Mouse (Mus musculus): ENCODE data around the gene Car12. TPM values are rescaled to one million over a fixed set of nuclear protein-coding genes. Genes with fewer than 3 reads are reported as not detected.

Gene Car12
- total RNA-seq (2022), result not detected

DNA sequence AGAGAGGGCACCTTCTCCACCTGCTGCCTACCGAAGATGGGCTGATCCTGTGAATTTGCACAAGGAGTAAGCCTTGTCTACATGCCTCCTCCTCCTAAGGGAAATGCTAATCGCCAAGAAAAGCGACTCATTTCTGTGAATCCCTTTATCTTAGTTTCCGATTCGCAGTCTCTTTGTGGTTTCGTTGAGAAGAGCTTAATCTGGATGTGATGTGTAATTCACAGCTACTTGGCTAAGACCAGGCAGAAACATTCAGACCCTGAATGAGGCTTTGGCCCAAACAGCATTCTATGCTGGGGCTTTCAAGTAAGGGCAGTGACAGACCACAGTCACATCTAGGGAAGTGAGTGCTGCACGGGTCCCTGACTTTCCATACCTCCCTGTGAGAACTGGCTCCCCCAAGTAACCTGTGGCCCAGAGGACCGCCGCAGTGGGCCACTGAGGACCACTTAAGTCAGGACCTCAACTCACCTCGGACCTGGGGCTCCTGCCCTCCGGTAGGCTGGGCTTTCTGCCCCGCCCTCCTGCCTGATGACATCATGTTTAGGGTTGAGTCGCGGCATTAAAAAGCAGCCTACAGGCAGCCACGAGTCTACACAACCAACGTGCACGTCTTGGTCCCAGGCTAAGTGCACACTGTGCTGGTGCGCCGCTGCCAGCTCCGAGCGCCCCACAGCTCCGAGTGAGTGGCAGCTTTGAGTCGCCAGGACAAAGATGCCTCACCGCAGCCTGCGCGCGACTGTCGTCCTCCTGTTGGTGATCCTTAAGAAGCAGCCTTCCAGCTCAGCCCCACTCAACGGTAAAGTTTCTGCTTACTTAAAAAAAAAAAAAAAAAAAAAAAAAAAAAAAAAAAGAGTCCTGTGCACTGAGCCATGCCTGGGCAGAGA, at the start of gene Car12:
Gene Car12, plus strand, starts transcription at position 552 of the 887 bp plus-strand sequence.
- no peak for DNase-seq (ENCODE audit: low spot score)

DNA sequence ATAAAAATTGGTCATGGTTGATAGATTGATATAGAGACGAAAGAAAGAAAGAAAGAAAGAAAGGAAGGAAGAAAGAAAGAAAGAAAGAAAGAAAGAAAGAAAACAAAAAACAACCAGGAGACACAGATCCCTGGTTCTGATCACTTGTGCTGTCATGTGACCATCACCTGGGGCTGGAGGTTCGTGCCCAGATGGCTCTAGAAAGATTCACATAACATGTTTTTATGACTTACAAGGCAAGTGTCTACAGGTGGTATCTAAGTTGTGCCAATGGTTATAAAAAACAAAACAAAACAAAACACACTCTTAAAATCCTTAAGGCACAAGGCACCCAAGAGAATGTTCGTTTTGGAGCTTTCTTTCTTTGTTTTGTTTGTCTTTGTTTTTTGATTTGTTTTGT, 49.7 kb upstream of the Car12 start:
- DNase-seq (ENCODE audit: low spot score), result no peak

DNA sequence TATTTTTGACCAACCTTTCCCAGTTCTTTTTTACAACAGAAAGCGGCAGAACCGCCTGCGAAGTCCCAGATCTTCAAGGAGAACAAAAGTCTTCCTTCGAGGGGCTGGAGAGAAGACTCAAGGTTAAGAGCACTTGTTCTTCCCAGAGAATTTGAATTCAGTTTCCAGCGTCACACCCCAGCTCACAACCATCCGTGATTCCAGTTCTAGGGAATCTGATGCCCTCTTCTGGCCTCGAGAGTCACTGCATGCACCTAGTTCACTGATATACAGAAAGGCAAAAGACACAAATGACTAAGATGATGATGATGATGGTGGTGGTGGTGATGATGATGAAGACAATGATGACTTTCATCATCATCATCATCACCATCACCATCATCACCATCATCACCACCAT, 48.9 kb upstream of the Car12 start:
- DNase-seq (ENCODE audit: low spot score), result no peak

DNA sequence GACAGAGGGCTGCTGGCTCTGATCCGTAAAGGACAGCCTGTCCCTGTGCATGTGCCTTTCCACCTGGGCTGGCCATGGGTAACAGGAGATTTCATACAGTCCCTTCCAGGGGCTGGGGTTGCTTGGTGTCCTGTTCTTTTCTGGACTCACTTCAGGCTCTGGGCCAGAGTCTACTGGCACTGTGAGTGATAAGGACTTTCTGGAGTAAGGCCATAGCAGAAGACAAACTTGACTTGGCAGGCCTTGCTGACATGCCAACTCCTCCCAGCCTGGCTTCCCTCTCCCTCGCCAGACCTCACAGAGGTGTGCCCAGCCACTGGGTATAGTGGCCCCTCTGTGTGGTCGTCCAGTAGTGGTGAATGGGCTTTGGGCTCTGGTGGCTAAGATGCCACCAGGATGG, 47.3 kb upstream of the Car12 start:
- DNase-seq (ENCODE audit: low spot score), result peak; percentile 64

DNA sequence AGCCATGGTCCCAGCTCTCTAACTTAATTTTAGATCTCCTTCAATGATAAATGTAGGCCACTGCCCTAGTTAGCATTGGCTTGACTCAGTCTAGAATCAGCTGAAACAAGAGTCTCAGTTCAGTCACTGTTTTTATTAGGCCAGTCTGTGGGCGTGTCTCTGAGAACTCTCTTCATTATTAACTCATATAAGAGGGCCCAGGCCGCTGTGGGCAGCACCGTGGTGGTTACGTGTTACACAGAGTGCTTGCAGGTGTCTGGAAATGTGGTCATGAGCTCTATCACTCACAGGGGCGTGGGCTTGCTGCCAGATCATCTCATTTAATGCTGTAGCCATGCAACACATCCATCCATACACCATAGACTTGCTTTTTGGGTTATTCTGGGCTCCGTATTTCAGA, 46.4 kb upstream of the Car12 start:
- DNase-seq (ENCODE audit: low spot score), result no peak

DNA sequence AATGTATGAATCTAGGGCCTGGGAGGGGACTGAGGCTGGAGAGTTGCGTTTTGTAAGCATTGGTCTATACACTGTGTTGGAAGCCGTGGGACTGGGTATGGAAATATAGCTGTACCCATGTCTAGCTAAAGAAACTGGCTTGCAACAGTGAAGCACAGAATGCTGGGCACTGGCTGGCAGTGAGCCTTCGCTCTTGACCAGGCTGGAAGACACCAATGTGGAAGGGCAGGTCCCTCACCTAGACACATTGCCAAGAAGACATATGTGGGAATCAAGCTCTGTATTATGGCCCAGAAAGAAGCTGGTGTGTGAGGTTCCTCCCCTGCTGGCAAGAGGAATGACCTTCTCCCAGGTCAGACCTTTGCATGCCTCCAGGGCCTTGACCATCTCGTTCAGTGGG, 45.6 kb upstream of the Car12 start:
- DNase-seq (ENCODE audit: low spot score), result no peak

DNA sequence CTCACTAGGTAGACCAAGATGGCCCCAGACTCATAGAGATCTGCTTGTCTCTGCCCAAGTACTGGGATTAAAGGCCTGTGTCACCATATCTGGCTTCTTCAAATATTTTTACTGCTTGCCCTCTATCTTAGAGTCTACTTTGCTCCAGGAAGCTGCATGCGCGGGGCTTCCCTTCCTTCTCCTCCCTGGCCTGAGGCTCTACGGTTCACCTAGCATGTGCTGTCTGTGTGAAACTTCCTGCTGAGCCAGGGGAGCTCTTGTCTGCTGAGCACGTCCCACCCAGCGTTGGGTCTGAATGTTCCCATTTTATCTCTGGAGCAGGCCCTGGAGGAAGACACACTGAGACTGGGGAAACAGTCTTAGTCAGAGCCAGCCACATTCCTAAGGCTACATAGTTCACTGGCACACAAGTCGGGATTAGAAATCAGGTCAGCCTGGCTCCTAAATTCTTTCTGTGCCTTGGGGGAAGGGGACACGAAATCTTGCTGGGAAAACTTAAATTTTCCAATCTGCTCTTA, 43.9 kb upstream of the Car12 start:
- DNase-seq (ENCODE audit: low spot score), result peak; percentile 55

DNA sequence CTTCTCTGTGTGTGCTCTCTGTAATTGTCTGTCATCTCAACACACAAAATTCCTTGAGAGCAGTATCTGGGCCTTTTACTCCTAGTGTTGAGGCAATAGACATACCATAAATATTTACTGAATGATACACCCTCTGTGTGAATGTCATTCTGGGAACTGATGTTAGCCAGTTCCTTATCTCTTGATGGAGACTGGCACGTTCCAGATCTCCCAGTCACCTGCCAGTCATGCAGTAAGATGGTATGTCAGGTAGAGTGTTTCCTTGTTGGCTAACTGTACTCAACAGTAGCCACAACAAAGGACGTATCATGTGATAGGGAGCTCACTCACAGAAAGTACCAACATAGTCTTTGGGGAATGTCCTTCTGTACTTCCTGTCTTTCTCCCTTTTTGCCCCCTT, 39.7 kb upstream of the Car12 start:
- no peak for DNase-seq (ENCODE audit: low spot score)

DNA sequence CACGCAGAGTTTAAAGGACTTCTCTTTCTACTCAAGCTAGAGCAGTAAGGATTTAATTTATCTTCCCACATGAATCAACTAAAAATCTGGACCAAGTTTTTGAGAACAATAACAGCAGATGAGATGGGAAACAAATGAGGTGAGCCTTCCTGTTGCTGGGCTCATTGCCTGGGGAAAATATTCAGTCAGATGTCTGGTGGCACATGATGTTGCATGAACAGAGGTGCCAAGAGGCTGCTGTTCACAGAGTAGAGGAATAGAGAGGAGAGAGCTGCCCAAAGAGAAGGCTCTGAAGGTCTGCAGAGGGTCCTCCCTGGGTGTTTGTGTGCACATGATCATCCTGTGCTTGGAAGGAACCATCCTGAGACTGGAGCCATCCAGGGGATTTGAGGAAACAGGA, 37.9 kb upstream of the Car12 start:
- DNase-seq (ENCODE audit: low spot score), result no peak

DNA sequence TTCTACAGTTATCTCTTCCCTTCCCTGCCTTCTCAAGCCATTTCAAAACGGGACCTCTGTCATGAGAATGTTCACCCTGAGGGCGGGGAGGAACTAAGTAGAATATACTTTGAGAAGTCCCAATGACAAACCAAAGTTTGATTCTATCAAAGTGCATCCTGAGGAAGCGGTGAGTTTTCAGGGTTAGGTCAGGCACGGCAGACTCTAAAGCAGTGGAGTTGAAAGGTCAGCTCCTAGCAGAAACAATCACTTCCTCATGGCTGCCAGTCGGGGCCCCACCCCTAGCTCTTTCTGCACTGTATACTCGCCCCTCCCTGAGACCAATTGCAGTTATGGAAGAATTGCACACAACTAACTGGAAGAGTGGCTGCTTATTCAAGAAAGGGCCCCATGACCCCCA, 33.4 kb upstream of the Car12 start:
- DNase-seq (ENCODE audit: low spot score), result no peak

DNA sequence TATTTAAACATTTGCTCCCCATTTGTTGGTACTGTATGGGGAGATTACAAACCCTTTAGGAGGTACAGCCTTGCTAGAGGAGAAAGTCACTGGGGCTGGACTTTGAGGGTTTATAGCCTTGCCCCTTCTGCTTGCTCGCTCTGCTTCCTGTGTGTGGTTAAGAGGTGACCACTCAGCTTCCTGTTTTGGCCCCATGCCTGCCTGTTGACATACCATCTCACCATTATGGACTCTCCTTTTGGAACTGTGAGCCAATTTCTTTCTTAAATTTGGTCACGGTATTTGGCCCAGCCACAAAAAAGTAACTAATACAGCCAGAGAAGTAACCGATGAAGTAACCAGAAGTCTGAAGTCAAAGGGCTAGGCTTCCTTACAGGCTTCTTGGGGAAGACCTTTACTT, 30.7 kb upstream of the Car12 start:
- no peak for DNase-seq (ENCODE audit: low spot score)

DNA sequence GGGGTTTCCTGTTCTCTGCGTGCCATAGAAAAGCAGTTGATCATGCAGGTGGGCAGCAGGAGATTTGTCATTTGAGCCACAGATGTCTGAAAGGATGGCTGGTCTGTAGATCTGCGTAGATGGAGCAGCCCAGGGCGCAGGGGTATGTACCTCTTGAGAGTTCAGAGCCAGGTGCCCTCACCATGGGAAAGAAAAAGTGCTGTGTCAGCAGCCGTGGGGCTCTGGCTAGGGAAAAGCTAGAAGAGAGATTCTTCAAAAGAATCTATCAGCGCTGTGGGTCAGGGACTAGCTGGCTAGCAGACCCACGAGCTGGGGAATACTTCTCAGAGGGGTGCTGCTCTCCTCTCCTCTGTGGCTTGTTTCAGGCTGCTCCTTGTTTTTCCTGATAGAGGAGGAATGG, 27.8 kb upstream of the Car12 start:
- DNase-seq (ENCODE audit: low spot score), result no peak

DNA sequence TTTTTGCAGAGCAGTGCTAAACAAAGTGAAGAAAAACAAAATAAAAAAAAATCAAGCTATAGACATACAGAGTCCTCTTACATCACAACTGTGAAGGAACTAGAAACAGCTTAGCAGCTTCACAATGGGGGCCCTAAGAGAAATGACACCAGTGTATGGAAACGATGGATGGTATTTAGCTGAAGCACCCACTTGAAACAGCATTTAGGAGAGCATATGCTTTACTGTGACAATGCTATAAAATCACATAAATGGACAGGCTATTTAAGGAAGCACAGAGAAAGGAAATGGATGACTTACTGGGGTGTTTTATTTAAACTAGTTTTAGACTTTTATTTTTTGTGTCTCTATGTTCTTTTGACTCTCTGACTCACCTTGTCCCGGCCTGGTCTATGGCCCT, 25.8 kb upstream of the Car12 start:
- no peak for DNase-seq (ENCODE audit: low spot score)

DNA sequence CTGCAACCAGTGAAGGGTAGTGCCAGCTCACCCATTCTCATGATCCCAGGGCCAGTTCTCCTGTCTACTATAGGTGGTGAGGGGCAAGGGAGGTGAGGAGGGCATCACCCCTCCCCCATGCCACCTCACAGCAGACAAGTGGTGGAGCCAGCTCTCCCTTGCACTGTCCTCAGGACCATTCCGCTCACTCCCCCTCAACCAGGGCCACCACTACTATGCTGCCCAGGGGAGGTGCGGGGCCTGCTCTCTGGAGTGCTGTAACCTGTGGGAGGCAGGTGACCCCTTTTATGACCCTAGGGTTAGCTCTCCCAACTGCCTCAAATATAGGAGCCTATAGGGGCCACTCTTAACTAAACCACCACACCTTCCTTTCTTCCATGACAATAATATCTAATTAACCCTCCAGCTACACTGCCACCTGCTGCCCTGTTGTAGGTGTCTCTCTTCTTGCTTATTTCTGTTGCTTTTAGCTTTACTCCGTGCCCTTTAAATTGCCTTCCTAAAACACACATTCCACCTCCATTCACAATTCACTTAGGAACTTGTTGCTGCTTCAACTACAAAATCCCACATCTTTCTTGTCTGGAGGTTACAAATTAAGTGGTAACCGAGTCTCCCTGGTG, 21.7 kb upstream of the Car12 start:
- no peak for DNase-seq (ENCODE audit: low spot score)

DNA sequence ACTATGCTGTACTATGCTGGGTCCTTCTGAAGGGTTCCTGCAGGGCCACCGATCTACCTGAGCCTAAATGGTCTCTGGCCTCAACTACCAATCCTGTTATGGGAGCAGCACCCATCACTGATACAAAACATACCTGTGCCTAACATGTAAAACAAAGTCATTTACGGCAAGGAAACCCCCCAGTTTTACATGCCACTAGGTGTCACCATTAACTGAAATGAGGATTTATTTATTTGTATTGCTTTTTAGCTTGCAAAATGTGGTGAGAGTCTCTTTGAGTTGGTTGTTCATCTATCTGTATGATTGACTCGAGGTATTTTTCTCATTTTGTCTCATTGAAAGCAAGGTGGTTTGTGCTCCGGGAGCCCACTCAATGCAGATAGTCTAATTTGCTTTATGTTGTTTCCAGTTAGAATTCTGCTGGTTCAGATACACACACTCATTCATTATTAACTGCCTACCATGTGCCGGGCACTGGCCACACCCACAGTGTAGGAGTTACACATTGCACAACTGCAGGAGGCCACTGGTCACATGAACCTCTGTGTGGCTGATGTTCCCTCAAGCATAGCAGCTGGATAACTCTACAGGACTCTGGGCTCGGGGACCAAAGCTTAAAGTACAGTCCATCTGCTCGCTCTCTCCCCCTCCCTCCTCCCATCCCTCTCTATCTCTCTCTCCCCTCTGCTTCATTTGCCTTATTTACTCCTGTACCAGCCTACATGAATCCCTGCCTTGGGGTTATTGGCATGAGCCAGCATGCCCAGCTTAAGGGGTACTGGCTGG, 15.9 kb upstream of the Car12 start:
- DNase-seq (ENCODE audit: low spot score), result no peak

DNA sequence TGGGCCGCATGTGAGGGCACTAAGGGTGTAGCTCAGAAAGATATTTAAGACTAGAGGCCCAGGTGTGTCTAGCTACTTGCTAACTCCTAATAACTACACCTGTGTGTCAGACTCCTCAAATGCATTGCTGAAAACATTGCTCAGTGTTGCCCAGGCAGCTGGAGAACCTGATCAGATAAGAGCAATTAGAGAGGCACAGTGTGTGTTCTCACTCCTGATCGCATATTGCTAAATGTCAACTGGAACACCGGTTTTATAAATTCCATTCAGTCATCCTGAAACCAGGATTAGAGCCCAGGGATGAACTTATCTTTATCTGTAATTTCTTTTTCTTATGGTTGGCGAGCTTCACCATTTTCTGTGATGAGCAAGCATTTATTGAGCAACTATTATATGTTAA, 13.7 kb upstream of the Car12 start:
- no peak for DNase-seq (ENCODE audit: low spot score)

DNA sequence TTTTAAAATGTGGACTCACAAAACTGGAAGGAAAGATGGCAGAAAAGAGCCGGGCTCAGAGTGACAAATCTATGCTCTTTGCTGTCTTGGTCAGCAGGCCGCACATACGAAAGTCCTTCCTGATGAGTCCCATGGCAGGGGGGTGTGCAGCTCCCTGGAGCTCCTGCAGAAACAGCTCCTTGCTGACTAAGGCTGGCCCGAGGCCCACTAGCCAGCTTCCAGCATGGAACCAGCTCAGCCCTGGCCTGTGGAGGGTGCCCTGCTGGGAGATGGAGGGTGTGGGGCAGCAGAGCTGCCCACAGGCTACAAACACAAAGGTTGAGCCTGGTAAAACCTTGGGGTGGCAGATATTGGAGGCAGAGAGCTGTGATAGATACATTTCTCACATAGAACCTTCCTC, 10.5 kb upstream of the Car12 start:
- DNase-seq (ENCODE audit: low spot score), result no peak

DNA sequence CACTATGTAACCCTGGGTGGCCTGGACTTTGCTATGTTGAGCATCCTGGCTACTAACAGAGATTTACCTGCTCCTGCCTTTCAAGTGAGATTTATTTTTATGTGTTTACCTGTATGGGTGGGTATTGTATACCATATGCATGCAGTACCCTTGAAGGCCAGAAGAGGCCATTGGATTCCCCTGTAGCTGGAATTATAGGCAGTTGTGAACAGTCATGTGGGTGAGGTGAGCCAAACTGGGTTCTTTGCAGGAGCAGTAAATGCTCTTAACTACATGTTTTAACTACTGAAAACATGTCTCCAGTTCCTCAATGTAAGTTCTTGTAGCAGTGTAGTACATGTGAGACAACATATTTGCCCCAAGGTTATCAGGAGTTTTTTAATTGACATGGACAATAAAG, 8.1 kb upstream of the Car12 start:
- no peak for DNase-seq (ENCODE audit: low spot score)

DNA sequence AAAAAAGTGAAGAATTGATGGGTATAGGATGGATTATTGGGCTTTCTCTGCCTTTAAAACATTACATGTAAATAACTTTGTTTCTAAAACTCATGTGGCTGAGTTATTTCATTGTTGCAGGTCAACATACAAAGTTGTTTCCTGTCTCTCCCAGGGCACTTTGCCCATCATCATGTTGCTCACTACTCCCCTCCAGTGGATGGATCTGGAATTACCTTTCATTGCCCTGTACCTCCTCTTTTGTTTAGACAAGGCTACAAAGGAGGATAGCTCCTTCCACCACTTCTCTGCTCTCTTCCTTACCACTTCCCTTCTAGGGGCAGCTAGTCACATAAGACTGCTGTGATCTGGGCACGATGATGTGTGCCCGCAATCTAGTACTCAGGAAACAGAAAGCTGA, 7.7 kb upstream of the Car12 start:
- peak; percentile 87 for DNase-seq (ENCODE audit: low spot score)

DNA sequence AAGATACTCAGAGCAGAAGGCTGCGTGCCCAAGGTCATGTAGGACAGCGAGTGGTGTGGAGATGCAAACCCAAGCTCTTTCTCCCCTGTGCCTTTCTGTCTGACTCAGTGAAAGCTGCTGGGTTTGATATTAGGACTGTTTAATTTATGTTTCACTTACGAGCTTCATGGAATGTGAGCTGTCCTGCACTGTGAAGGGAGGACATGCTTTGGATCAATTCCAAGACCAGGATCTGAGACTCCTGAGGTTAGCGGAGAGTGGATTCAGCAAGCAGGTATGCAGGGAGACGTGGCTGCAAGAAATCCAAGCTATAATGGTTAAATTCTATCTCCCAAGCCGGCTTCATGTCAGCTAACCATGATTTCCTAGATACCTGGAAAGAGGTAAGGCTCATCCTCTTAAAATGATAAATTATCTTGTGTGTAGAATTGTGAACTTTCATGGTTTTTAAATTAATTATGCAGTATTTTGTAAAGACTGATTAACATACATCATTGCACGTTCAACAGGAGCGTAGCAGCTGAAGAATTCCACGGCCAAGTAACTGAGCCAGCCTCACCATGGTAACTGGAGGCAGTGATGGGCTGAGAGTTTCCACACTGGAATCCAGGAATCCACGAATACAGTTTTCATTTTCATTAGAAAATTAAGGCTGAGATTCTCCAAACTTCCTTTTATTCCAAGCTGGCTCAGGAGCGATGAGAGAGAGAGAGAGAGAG, 5.3 kb upstream of the Car12 start:
- no peak for DNase-seq (ENCODE audit: low spot score)

DNA sequence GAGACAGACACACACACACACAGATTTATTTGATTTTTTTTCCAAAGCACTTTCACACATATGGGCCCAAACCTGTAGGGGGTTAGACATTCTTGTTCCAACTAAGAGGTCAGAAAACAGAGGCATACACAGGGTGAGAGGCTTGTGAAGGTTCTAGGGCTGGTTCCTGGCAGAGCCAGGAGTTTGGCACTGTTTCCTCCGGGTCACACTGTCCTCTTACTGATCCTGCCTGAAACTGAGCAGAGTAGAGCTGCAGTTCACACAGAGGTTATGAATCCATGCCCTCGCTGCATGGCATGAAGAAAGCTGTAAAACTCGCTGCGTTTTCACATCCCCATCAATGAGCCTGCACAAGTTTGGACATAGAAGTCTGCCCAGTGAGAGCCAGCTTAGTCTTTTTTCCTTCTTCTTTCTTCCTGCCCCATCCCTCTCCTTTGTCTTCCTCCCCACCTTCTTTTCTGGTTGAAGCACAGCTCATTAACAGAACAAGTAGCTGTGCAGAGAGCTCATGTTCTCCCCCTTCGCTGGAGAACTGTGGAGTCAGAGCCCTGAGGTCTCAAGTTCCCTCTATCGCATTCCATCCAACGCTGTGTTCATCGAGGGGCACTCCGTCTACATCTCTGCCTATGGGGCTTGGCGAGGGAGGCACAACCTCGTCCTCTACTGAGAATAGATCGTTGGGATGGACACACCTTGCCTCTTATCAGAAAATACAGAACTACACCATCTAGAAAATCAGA, 4.5 kb upstream of the Car12 start:
- DNase-seq (ENCODE audit: low spot score), result no peak

All from heart, adult 8-10 months (tissue).